In the genomic region with DNA sequence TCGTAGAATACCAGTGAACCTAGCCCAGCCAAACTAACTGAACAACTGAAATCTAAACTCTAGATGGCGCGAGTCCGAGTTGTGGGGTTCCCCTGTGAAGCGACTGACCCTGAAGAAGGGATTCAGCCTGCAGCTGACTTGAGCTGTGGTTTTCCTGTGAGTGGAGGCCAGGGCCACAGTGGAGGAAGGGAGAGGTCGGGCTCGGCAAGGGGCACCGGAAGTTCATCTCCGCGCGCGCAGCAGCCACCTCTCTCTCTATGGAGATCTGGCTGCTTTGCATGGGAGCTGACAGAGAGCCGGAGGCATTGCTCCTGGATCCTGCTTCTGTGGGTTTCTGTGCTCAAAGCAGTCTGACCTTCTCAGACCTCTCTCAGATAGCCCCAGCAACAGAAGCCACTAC, we compare ENCODE assay signal across 9 mouse cellular contexts. TPM values are rescaled to one million over a fixed set of nuclear protein-coding genes. Genes with fewer than 3 reads are reported as not detected.
A peak's percentile ranks its signal among the peaks of the same experiment; 100 is the strongest.
DNase-seq lines count a peak whose midpoint lies in the region; ATAC-seq and TF ChIP-seq lines count a peak whose summit lies in the region.
"Had no signal": no experiment of that assay in that cellular context is flagged by ENCODE, and none has a peak within 500 bp of the region (broad histone marks: within the 10 kb centered on the region; RNA-seq: fewer than 3 reads in every experiment).

No protein-coding gene starts in this region.

- peaks cover 8% of the 10 kb centered on the region for H3K36me3 ChIP-seq in E14TG2a.4 (ENCODE audit: insufficient read depth, low read length)
- no peaks in the 10 kb centered on the region for H3K36me3 ChIP-seq in heart, embryonic 10.5 days
- H3K36me3 ChIP-seq in kidney, adult 2 months (ENCODE audit: control insufficient read depth, insufficient read depth, low read length), result no peaks in the 10 kb centered on the region
- peaks cover 15% of the 10 kb centered on the region for H3K36me3 ChIP-seq in lung, embryonic 15.5 days

- H3K4me2 ChIP-seq in lung, embryonic 15.5 days, result peak overlapping the region; percentile 35; the same call in 1 of the 2 replicates
- H3K4me2 ChIP-seq: embryonic facial prominence, embryonic 15.5 days had no signal

- no peak for TF ChIP-seq CTCF in E14TG2a.4 (conservative IDR thresholded peaks at IDR 0.05; ENCODE audit: low read length)
- TF ChIP-seq CTCF in kidney, adult 2 months (conservative IDR thresholded peaks at IDR 0.05; ENCODE audit: insufficient read depth, insufficient read length, low read depth, low read length), result peak; percentile 18; the same call in 1 of the 2 replicates

- H3K4me1 ChIP-seq in E14TG2a.4 (replicated peaks; ENCODE audit: low read depth, low read length), result peaks cover 71% of the 10 kb centered on the region
- peaks cover 45% of the 10 kb centered on the region for H3K4me1 ChIP-seq in heart, embryonic 10.5 days
- peaks cover 28% of the 10 kb centered on the region for H3K4me1 ChIP-seq in kidney, adult 2 months (ENCODE audit: control insufficient read depth, insufficient read depth, low read length)
- H3K4me1 ChIP-seq in lung, embryonic 15.5 days, result peaks cover 58% of the 10 kb centered on the region

- TF ChIP-seq POLR2A in kidney, adult 2 months (IDR thresholded peaks at IDR 0.05; ENCODE audit: low read depth, low read length), result no peak

- H3K9me3 ChIP-seq in E14TG2a.4 (ENCODE audit: low read length), result peaks cover 6% of the 10 kb centered on the region
- peaks cover 3% of the 10 kb centered on the region; the same call in 1 of the 2 replicates for H3K9me3 ChIP-seq in heart, embryonic 10.5 days
- 0 out of 2 replicates have a peak, but pooled peaks cover under 1% of the 10 kb centered on the region for H3K9me3 ChIP-seq in lung, embryonic 15.5 days
- H3K9me3 ChIP-seq: embryonic facial prominence, embryonic 15.5 days had no signal

- peak overlapping the region; percentile 26; the same call in 1 of the 2 replicates for H3K4me3 ChIP-seq in E14TG2a.4 (replicated peaks; ENCODE audit: low read length)
- no peak overlapping the region; the same call in 1 of the 2 replicates for H3K4me3 ChIP-seq in heart, embryonic 10.5 days
- H3K4me3 ChIP-seq in kidney, adult 2 months (ENCODE audit: insufficient read depth, low read depth, low read length), result no peak overlapping the region
- H3K4me3 ChIP-seq in lung, embryonic 15.5 days, result no peak overlapping the region
- H3K4me3 ChIP-seq: embryonic facial prominence, embryonic 15.5 days had no signal

- peak overlapping the region; percentile 81 for H3K27ac ChIP-seq in heart, embryonic 10.5 days
- peak overlapping the region; percentile 87 for H3K27ac ChIP-seq in kidney, adult 2 months (ENCODE audit: insufficient read depth, low read depth, low read length)
- H3K27ac ChIP-seq in lung, embryonic 15.5 days, result peak overlapping the region; percentile 75
- H3K27ac ChIP-seq: embryonic facial prominence, embryonic 15.5 days had no signal

- H3K27me3 ChIP-seq in E14TG2a.4 (ENCODE audit: insufficient read depth, low read length), result no peaks in the 10 kb centered on the region
- H3K27me3 ChIP-seq in heart, embryonic 10.5 days (ENCODE audit: insufficient read depth, poor library complexity, severe bottlenecking), result no peaks in the 10 kb centered on the region
- no peaks in the 10 kb centered on the region for H3K27me3 ChIP-seq in kidney, adult 2 months (replicated peaks; ENCODE audit: control insufficient read depth, insufficient read depth, low read length)
- H3K27me3 ChIP-seq in lung, embryonic 15.5 days, result no peaks in the 10 kb centered on the region
- H3K27me3 ChIP-seq: embryonic facial prominence, embryonic 15.5 days had no signal

- 16% methylated on average over 13 of the region's 13 CpGs for WGBS in heart, embryonic 10.5 days
- WGBS in kidney, adult 2 months, result 30% methylated on average over 13 of the region's 13 CpGs
- 17% methylated on average over 13 of the region's 13 CpGs for WGBS in lung, embryonic 15.5 days

- H3K9ac ChIP-seq in lung, embryonic 15.5 days, result no peak overlapping the region
- H3K9ac ChIP-seq: embryonic facial prominence, embryonic 15.5 days had no signal

- DNase-seq in adrenal gland, postnatal 25 days, result peak; percentile 57
- DNase-seq in heart, embryonic 10.5 days (ENCODE audit: low spot score), result no peak
- DNase-seq in kidney, adult 2 months, result peak; percentile 87
- no peak for DNase-seq in cerebellum, adult 8-10 months
- no peak for DNase-seq in layer of hippocampus, postnatal 36 days

- ATAC-seq in lung, embryonic 15.5 days (ENCODE audit: borderline replicate concordance, extremely low read depth, low FRiP score, low TSS enrichment), result peak; percentile 28; the same call in 1 of the 2 replicates
- ATAC-seq in neutrophil, adult 5-6 weeks (ENCODE audit: extremely low read depth, insufficient number of reproducible peaks, low FRiP score, poor library complexity, severe bottlenecking), result peak; percentile 67

RNA-seq across cellular contexts. Expression of a gene that starts 7.6 kb away (rescaled TPM):
- 1.3 TPM in 1 of 2 replicates, not detected in the other for total RNA-seq in adrenal gland, postnatal 25 days (2021)
- 1.7 and 2.4 TPM in 2 replicates for polyA plus RNA-seq in heart, embryonic 10.5 days (2016; fragmentation: Nextera tagmentation; extraction: Ambion mirVana)
- 0.33 and 0.79 TPM in 2 replicates for polyA plus RNA-seq in kidney, adult 2 months (2012; rRNA removed)
- 8.1 and 10.7 TPM in 2 replicates for polyA plus RNA-seq in lung, embryonic 15.5 days (2015; fragmentation: Nextera tagmentation; extraction: Ambion mirVana)
- 3.9 and 4.4 TPM in 2 replicates for total RNA-seq in neutrophil, adult 5-6 weeks (2017)
- 1 to 10 TPM; 4.0 to 5.5 TPM for total RNA-seq in layer of hippocampus, postnatal 36 days (2021)

RNA-seq across cellular contexts. Expression of a gene that starts 13.1 kb away (rescaled TPM):
- 80.7 and 88.8 TPM in 2 replicates for total RNA-seq in adrenal gland, postnatal 25 days (2021)
- 276 and 315 TPM in 2 replicates for polyA plus RNA-seq in heart, embryonic 10.5 days (2016; fragmentation: Nextera tagmentation; extraction: Ambion mirVana)
- polyA plus RNA-seq in kidney, adult 2 months (2012; rRNA removed), result 202 and 286 TPM in 2 replicates
- 541 and 580 TPM in 2 replicates for polyA plus RNA-seq in lung, embryonic 15.5 days (2015; fragmentation: Nextera tagmentation; extraction: Ambion mirVana)
- total RNA-seq in neutrophil, adult 5-6 weeks (2017), result 181 and 198 TPM in 2 replicates
- total RNA-seq in layer of hippocampus, postnatal 36 days (2021), result 1 to 10 TPM; 8.7 to 9.2 TPM

RNA-seq across cellular contexts. Expression of a gene that starts 31.4 kb away (rescaled TPM):
- total RNA-seq in adrenal gland, postnatal 25 days (2021), result 2.9 and 3.6 TPM in 2 replicates
- 13.7 and 37.5 TPM in 2 replicates for polyA plus RNA-seq in heart, embryonic 10.5 days (2016; fragmentation: Nextera tagmentation; extraction: Ambion mirVana)
- 15.4 and 20.7 TPM in 2 replicates for polyA plus RNA-seq in kidney, adult 2 months (2012; rRNA removed)
- polyA plus RNA-seq in lung, embryonic 15.5 days (2015; fragmentation: Nextera tagmentation; extraction: Ambion mirVana), result 21.7 and 22.5 TPM in 2 replicates
- total RNA-seq in neutrophil, adult 5-6 weeks (2017), result 3.2 and 4.3 TPM in 2 replicates
- total RNA-seq in layer of hippocampus, postnatal 36 days (2021), result 10 to 100 TPM in 1 of 2 experiments, 1 to 10 TPM in 1; 8.0 to 10.7 TPM

RNA-seq across cellular contexts. Expression of a gene that starts 37.8 kb away (rescaled TPM):
- total RNA-seq in adrenal gland, postnatal 25 days (2021), result 1.9 and 3.4 TPM in 2 replicates
- polyA plus RNA-seq in heart, embryonic 10.5 days (2016; fragmentation: Nextera tagmentation; extraction: Ambion mirVana), result 0.92 and 1.1 TPM in 2 replicates
- 19.2 and 20.2 TPM in 2 replicates for polyA plus RNA-seq in kidney, adult 2 months (2012; rRNA removed)
- polyA plus RNA-seq in lung, embryonic 15.5 days (2015; fragmentation: Nextera tagmentation; extraction: Ambion mirVana), result 0.31 and 0.51 TPM in 2 replicates
- 2.9 and 4.1 TPM in 2 replicates for total RNA-seq in neutrophil, adult 5-6 weeks (2017)
- total RNA-seq in layer of hippocampus, postnatal 36 days (2021), result under 1 TPM in 1 of 2 experiments, not detected in 1; 0.28 TPM

RNA-seq across cellular contexts. Expression of a gene that starts 42.8 kb away (rescaled TPM):
- total RNA-seq in adrenal gland, postnatal 25 days (2021), result 0.33 TPM in 1 of 2 replicates, not detected in the other
- 0.12 TPM in 1 of 2 replicates, not detected in the other for polyA plus RNA-seq in heart, embryonic 10.5 days (2016; fragmentation: Nextera tagmentation; extraction: Ambion mirVana)
- polyA plus RNA-seq in kidney, adult 2 months (2012; rRNA removed), result 0.38 and 0.41 TPM in 2 replicates
- polyA plus RNA-seq in lung, embryonic 15.5 days (2015; fragmentation: Nextera tagmentation; extraction: Ambion mirVana), result 0.24 and 0.47 TPM in 2 replicates
- not detected in 2 replicates for total RNA-seq in neutrophil, adult 5-6 weeks (2017)
- under 1 TPM; 0.25 to 0.67 TPM for total RNA-seq in layer of hippocampus, postnatal 36 days (2021)

Comparison
In these comparisons a context has a peak if more than half of its experiments do, and no peak if none do; other contexts are left out.
1. DNase-seq: peak in adrenal gland, postnatal 25 days (single experiment) and kidney, adult 2 months (single experiment); none in heart, embryonic 10.5 days (single experiment), cerebellum, adult 8-10 months (single experiment) and layer of hippocampus, postnatal 36 days (0 of 2).
2. Peak in every context shown above with its lines, with median percentiles within 50 percentile points of each other: H3K27ac ChIP-seq.